Mouse (Mus musculus): Measurements from ENCODE around the gene Plpp4.

DNA sequence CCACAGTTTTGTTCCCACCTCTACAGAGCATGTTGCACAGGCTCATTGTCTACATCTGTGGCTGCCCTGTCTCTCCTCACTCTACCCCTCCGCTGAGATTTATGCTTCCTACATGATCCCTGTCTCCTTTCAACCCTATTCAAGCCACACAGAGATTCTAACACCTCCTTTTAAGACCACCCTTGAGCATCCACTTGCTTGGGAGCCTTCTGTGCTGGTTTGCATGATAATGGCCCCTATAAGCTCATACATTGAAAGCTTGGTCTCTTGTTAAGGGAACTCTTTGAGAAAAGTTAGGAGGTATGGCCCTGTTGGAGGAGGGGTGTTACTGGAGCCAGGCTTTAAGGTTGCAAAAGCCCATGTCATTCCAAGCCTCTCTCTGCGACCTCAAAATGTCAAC, 155.9 kb downstream of the Plpp4 start:
- TF ChIP-seq GATA1 (IDR thresholded peaks at IDR 0.05; ENCODE audit: borderline replicate concordance, low read length) (no peak), FLI1 (IDR thresholded peaks at IDR 0.05; ENCODE audit: low read length) (no peak)
